Mouse (Mus musculus): Measurements from ENCODE around the gene Nup214. TPM values are rescaled to one million over a fixed set of nuclear protein-coding genes. Genes with fewer than 3 reads are reported as not detected.

The Nup214 gene
- polyA plus RNA-seq, 1 experiment from 2014 or later = 71.9 TPM

DNA sequence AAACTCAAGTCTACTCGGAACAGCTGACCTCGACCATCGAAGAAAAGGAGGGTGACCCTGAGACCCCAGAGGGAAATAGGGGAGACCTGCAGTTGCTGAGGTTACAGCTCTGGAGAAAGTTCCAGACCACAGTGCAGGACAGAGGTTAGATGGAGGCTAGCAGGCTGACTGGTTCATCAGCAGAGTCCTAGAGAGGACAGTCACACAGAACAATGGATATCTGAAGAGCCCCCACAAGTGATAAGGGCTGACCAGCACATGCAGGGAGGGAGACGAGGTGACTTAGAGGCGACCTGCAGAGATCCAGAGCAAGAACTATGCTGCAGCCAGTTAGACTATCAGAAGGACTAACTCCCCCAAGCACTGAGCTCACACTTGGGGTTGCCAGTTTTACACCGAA, 85.4 kb downstream of the Nup214 start:
- Histone ChIP-seq H3K9me3 (replicated peaks) (no peaks in the 10 kb centered on the region), H3K27me3 (no peaks in the 10 kb centered on the region), H3K9ac (peak overlapping the region; percentile 7; the same call in 1 of the 2 replicates), H3K4me1 (replicated peaks) (peaks cover 88% of the 10 kb centered on the region), H3K4me2 (no peak overlapping the region), H3K27ac (peak overlapping the region; percentile 87), H3K36me3 (peaks cover 8% of the 10 kb centered on the region), H3K4me3 (replicated peaks) (no peak overlapping the region)
- ATAC-seq (ENCODE audit: low read depth) (no peak), DNase-seq (no peak)
- WGBS (ENCODE audit: insufficient replicate concordance) = 59% methylated on average over 6 of the region's 6 CpGs

DNA sequence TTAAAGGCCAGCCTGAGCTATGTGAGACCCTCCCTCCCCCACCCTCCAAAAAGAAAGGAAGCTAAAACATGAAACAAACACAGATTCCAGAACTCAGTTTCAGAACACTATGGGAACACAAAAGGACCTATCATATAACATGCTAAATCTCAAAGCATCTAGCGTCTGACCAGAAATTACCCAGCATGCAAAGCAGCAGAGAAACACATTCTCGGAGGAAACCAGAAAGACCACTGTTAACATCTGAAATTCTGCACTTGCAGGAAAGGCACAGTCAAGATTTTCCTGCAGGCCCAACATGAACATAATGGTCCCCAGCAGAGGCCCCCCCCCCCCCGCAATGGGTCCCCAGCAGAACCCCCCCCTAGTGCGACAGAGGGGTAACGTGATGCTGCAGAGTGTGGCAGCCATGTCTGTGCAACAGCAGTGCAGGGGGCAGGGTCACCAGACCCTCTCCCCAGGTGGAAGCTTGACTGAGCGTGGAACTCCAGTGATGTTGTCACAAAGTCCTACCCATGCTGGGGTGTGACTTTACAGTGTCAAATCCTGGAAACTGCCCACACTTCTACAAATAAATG, 86.1 kb downstream of the Nup214 start:
- no peaks in the 10 kb centered on the region for H3K27me3 ChIP-seq
- H3K36me3 ChIP-seq = peaks cover 15% of the 10 kb centered on the region
- H3K9ac ChIP-seq = 0 out of 2 replicates have a peak overlapping the region, but pooled peaks have one; percentile 52
- H3K9me3 ChIP-seq (replicated peaks) = no peaks in the 10 kb centered on the region
- peaks cover 92% of the 10 kb centered on the region for H3K4me1 ChIP-seq (replicated peaks)
- ATAC-seq (ENCODE audit: low read depth) (no peak), DNase-seq (no peak)
- 71% methylated on average over 6 of the region's 6 CpGs for WGBS (ENCODE audit: insufficient replicate concordance)
- H3K4me3 ChIP-seq (replicated peaks) = no peak overlapping the region
- H3K27ac ChIP-seq = peak overlapping the region; percentile 87
- H3K4me2 ChIP-seq = no peak overlapping the region

DNA sequence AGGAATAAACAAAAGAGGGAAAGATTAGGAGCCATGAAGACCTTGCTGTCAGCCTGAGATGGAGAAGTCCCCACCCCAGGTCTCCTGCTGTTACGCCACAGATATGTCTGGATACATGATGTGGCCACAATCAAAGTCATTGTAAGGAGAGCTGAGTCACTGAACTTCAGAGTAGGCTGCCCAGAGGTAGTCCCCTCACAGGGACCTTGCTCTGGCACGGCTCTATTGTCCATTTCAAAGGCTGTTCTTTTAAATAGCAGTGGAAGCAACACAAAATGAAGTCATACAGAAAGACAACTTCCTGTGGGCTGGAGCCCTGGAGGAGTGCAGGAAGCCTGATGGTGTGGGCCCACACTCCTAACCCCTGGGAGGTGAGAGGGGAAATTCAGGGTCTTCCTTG, 87.0 kb downstream of the Nup214 start:
- peaks cover 96% of the 10 kb centered on the region for H3K4me1 ChIP-seq (replicated peaks)
- H3K36me3 ChIP-seq = peaks cover 23% of the 10 kb centered on the region
- no peaks in the 10 kb centered on the region for H3K9me3 ChIP-seq (replicated peaks)
- DNase-seq (peak; percentile 65), ATAC-seq (ENCODE audit: low read depth) (peak; percentile 85)
- H3K4me3 ChIP-seq (replicated peaks) = no peak overlapping the region
- H3K4me2 ChIP-seq = peak overlapping the region; percentile 51
- H3K27ac ChIP-seq = peak overlapping the region; percentile 87
- H3K9ac ChIP-seq = peak overlapping the region; percentile 52
- 8% methylated on average over 2 of the region's 2 CpGs for WGBS (ENCODE audit: insufficient replicate concordance)
- H3K27me3 ChIP-seq = no peaks in the 10 kb centered on the region

DNA sequence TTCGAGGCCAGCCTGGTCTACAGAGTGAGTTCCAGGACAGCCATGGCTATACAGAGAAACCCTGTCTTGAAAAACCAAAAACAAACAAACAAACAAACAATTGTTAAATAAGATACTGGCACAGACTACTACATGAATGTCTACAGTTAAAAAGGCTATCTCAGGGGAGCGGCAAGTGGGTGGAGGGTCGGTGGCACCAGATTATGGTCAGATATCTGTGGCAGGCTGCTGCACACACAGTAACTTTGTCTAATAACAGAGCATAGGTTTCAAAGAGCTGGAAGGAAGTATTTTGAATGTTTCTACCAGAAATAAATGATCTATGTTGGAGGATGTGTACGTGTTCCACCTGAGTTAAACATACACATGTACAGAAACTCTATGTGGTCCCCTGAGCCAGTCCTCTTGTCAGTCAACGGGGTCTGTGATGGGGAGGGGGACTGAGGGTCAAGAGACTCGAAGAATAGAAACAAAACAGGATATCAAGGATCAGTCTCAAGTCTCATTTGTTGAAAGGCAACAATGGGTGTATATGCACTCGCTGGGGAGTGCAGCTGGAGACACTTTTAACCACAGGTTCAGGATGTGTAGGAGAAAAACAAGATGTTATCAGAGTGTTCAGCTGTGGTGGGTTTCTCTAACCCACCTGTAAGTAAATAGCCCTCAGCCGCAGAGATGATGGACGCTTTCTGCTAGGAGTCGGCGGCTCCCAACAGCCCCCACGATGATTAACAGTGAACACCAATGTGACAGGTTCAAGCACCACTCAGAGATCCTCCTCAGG, 87.7 kb downstream of the Nup214 start:
- H3K9ac ChIP-seq = peak overlapping the region; percentile 52

DNA sequence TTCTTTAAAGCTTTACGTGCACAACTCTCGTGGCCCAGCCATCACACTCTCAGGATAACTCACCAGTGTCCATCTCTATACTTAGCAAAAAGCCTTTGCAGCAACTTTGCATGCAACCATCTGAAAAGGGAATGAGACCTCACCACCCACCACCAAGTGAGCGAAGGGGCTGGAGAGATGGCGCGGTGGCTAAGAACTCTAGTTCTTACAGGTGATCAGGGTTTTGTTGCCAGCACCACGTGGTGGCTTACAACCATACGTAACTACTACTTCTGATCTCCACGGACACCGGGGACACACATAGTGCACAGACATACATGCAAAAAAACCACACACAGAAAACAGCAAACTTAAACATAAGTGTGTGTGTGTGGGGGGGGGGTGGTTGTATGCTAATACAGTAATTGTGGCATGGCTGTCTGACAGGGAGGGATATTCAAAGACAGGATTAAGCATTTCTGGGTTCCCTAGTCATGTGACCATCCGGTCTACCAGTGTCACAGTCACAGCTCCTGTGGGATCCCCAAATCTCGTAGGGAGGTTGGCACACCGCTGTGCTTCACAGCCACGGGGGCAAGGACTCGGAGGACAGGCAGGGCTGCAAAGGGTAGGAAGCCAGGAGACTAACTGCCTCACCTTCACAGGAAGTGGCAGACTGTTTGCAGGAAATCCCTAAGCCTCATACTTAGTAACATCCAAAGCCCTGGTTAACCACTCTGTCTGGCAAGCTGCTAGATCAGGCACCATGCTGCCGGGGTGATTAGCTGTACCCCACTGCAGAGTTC, 88.6 kb downstream of the Nup214 start:
- no peak for ATAC-seq (ENCODE audit: low read depth)
- no peak overlapping the region for H3K4me3 ChIP-seq (replicated peaks)
- WGBS (ENCODE audit: insufficient replicate concordance) = 66% methylated on average over 15 of the region's 15 CpGs
- no peaks in the 10 kb centered on the region for H3K9me3 ChIP-seq (replicated peaks)
- H3K36me3 ChIP-seq = peaks cover 40% of the 10 kb centered on the region
- H3K27me3 ChIP-seq = no peaks in the 10 kb centered on the region
- peaks cover 85% of the 10 kb centered on the region for H3K4me1 ChIP-seq (replicated peaks)
- DNase-seq = no peak
- peak overlapping the region; percentile 52 for H3K9ac ChIP-seq
- H3K27ac ChIP-seq = peak overlapping the region; percentile 87
- H3K4me2 ChIP-seq = peak overlapping the region; percentile 51

More for the DNA sequence above, 87.7 kb downstream of the Nup214 start:
- Histone ChIP-seq H3K4me3 (replicated peaks) (0 out of 2 replicates have a peak overlapping the region, but pooled peaks have one; percentile 23), H3K4me1 (replicated peaks) (peaks cover 94% of the 10 kb centered on the region), H3K27me3 (no peaks in the 10 kb centered on the region), H3K27ac (peak overlapping the region; percentile 87), H3K36me3 (peaks cover 31% of the 10 kb centered on the region), H3K4me2 (peak overlapping the region; percentile 51), H3K9me3 (replicated peaks) (no peaks in the 10 kb centered on the region)
- WGBS (ENCODE audit: insufficient replicate concordance) = 24% methylated on average over 12 of the region's 12 CpGs
- ATAC-seq (ENCODE audit: low read depth) (peak; percentile 84), DNase-seq (peak; percentile 67)

DNA sequence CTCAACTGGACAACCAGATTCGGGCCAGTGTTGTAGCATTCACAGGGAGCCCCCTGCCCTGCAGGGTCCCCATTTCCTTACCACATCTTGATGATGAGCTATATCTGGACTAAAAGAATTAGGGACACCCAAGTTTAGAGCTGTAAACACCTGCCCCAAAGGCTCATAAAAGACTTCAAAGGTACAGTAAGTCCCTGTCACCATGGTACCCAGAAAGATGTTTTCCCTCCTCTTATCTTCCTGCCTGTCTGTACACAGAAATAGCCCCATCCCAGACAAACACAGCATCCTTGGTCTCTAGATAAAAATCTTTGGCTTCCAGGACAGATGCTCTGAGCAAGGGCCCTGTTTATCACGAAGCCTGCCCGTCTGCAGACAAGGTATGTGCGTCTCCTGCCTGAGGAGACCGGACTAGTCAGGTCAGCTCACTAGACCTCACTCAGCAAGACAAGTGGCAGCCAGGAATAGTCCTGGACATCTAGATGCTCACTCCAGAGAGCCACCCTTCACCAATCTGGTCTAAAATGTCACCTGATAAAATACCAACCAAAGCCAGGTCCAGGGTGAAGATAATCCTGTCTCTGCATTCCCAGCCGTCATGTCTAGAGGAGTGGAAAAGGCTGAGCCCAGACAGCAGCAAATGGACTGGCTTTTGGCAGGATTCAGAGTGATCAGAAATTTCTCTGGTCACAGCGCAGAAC, 89.4 kb downstream of the Nup214 start:
- no peaks in the 10 kb centered on the region for H3K27me3 ChIP-seq
- DNase-seq = no peak
- no peak overlapping the region for H3K4me2 ChIP-seq
- H3K4me1 ChIP-seq (replicated peaks) = peaks cover 82% of the 10 kb centered on the region
- peak overlapping the region; percentile 87 for H3K27ac ChIP-seq
- no peaks in the 10 kb centered on the region for H3K9me3 ChIP-seq (replicated peaks)
- 47% methylated on average over 7 of the region's 7 CpGs for WGBS (ENCODE audit: insufficient replicate concordance)
- no peak for ATAC-seq (ENCODE audit: low read depth)
- H3K4me3 ChIP-seq (replicated peaks) = no peak overlapping the region
- H3K9ac ChIP-seq = 0 out of 2 replicates have a peak overlapping the region, but pooled peaks have one; percentile 10
- peaks cover 47% of the 10 kb centered on the region for H3K36me3 ChIP-seq

DNA sequence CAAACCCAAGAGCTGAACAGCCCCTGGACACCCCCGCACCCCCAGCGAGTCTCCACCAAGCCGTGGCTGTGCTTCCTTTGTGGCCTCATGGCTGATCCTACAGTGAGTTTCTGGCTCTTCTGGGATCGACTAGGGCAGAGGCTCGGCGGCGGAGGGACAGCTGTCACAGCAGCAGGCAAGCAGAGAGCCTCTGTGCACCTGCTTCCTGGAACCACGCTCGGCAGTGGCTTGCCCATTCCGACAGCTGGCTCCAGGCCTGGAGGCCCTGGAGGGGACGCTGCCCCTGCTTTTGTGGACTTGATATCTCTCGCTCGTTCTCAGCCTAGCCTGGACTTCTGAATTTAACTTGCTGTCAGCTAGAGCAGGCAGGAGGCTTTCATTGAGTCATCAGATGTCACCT, 90.7 kb downstream of the Nup214 start:
- Histone ChIP-seq H3K9me3 (replicated peaks) (no peaks in the 10 kb centered on the region), H3K27me3 (no peaks in the 10 kb centered on the region), H3K4me3 (replicated peaks) (no peak overlapping the region), H3K4me1 (replicated peaks) (peaks cover 73% of the 10 kb centered on the region), H3K27ac (peak overlapping the region; percentile 87; the same call in 1 of the 2 replicates), H3K9ac (no peak overlapping the region), H3K36me3 (peaks cover 61% of the 10 kb centered on the region), H3K4me2 (no peak overlapping the region)
- ATAC-seq (ENCODE audit: low read depth) = no peak
- WGBS (ENCODE audit: insufficient replicate concordance) = 62% methylated on average over 13 of the region's 13 CpGs
- DNase-seq = no peak

DNA sequence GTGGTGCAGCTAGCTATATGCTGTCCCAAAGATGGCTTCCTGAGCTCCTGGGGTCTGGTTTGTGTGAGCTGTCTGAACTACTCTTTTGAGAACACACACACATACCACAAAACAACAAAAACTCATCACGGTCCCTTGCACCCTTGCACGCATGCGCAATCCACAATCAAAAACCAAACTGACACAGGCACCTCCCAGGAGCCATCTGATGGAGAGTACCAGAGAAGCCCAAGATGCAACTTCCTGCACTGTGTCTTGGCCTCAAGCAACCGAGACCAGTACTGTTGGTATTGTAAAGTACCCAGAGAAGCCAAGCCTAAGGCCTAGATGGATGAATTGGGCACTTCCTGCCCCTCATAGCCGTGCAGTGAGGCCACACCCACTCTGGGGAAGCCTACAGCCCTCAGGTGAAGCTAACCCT, 91.1 kb downstream of the Nup214 start:
- H3K36me3 ChIP-seq = peaks cover 63% of the 10 kb centered on the region
- DNase-seq (no peak), ATAC-seq (ENCODE audit: low read depth) (no peak)
- no peaks in the 10 kb centered on the region for H3K27me3 ChIP-seq
- no peak overlapping the region for H3K4me3 ChIP-seq (replicated peaks)
- H3K9ac ChIP-seq = no peak overlapping the region
- no peak overlapping the region for H3K27ac ChIP-seq
- 75% methylated on average over 5 of the region's 5 CpGs for WGBS (ENCODE audit: insufficient replicate concordance)
- no peak overlapping the region for H3K4me2 ChIP-seq
- no peaks in the 10 kb centered on the region for H3K9me3 ChIP-seq (replicated peaks)
- H3K4me1 ChIP-seq (replicated peaks) = peaks cover 68% of the 10 kb centered on the region

DNA sequence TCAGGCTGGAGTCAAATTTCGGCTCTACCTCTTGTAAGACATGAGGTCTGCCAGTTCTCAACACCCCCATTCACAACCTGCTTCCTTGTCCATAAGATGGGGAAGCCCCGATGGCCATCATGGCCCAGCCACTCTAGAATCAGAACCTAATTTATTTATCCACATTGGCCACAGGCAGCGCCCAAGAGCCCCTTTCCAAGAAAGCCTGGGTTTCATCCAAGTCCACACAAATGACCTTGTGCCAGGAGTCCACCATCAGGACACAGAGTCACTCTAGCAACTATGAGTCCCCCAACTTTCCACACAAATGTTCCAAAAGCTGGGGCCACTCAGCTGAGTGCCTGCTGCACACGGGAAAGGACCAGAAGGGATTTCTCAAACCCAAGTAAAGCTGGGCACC, 91.8 kb downstream of the Nup214 start:
- H3K27ac ChIP-seq = no peak overlapping the region
- H3K27me3 ChIP-seq = no peaks in the 10 kb centered on the region
- 82% methylated on average over 4 of the region's 4 CpGs for WGBS (ENCODE audit: insufficient replicate concordance)
- H3K4me2 ChIP-seq = no peak overlapping the region
- ATAC-seq (ENCODE audit: low read depth) (no peak), DNase-seq (no peak)
- H3K36me3 ChIP-seq = peaks cover 69% of the 10 kb centered on the region
- H3K4me1 ChIP-seq (replicated peaks) = peaks cover 63% of the 10 kb centered on the region
- no peaks in the 10 kb centered on the region for H3K9me3 ChIP-seq (replicated peaks)
- H3K4me3 ChIP-seq (replicated peaks) = no peak overlapping the region
- H3K9ac ChIP-seq = no peak overlapping the region

DNA sequence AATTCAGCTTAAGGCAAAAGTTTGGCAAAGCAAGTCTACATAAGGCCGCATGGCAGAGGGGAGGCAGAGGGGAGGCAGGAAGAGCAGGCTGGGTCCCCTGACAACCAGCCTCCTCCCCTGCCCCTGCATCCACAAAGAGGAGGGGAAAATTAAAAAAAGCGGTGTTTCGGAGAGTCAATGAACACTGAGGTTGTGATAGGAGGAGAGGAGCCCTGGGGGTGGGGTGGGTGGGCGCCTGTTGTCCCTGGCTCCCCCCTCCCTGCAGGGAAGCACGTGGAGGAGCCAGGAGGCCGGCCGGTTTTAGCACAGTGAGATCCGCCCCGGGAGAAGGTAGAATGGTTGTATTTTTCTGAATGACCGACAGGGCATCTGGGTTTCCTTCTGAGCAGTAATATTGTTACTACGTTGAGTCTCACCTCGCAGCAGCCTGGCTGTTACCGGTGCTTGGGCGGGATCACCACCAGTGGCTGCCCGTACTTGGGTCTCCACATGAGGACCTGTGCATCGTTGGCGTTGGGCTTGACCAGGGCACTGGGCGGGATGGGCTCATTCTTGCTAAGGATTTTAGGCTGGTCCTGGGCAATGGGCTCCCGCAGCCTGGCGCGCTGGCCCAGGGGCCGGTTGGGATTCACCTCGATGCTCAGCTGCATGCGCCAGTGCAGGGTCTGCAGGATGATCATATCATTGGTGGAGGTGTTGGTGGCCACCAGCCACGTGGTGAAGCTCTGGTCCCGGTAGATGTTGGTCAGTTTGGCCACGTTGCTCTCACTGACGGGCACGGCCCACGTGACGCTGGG, 94.8 kb downstream of the Nup214 start:
- no peak overlapping the region for H3K4me3 ChIP-seq (replicated peaks)
- H3K36me3 ChIP-seq = peaks cover 96% of the 10 kb centered on the region
- DNase-seq = no peak
- no peak overlapping the region for H3K27ac ChIP-seq
- no peak overlapping the region for H3K4me2 ChIP-seq
- peaks cover 45% of the 10 kb centered on the region for H3K4me1 ChIP-seq (replicated peaks)
- ATAC-seq (ENCODE audit: low read depth) = no peak
- no peak overlapping the region for H3K9ac ChIP-seq
- no peaks in the 10 kb centered on the region for H3K27me3 ChIP-seq
- WGBS (ENCODE audit: insufficient replicate concordance) = 82% methylated on average over 31 of the region's 31 CpGs
- no peaks in the 10 kb centered on the region for H3K9me3 ChIP-seq (replicated peaks)

All from liver, embryonic 13.5 days (tissue).